In genomic region chr9:112102155-112102851, GRCm38 (mm10) we compare ENCODE assay signal across 8 mouse cellular contexts.
A peak's percentile ranks its signal among the peaks of the same experiment; 100 is the strongest.
DNase-seq lines count a peak whose midpoint lies in the region; ATAC-seq and TF ChIP-seq lines count a peak whose summit lies in the region.

No protein-coding gene starts in this region.

- no peaks in the 10 kb centered on the region for H3K36me3 ChIP-seq in heart, postnatal 0 days (replicated peaks; ENCODE audit: control insufficient read depth, insufficient read depth, low read length)

- no peak overlapping the region for H3K4me2 ChIP-seq in heart, postnatal 0 days (ENCODE audit: low read depth, low read length)

- H3K27me3 ChIP-seq in heart, postnatal 0 days (ENCODE audit: control insufficient read depth, insufficient read depth, low read length) = no peaks in the 10 kb centered on the region

- H3K4me1 ChIP-seq in heart, postnatal 0 days (ENCODE audit: control insufficient read depth, insufficient read depth) = no peaks in the 10 kb centered on the region

- H3K9me3 ChIP-seq in heart, postnatal 0 days (replicated peaks; ENCODE audit: control insufficient read depth, low read length) = no peaks in the 10 kb centered on the region

- DNase-seq in embryo, embryonic 10 days (ENCODE audit: low spot score) = peak; percentile 25
- no peak for DNase-seq in embryo, embryonic 9.5 days (ENCODE audit: extremely low spot score)
- DNase-seq in cerebellum, adult 11-12 months = peak; percentile 85
- peak; percentile 20 for DNase-seq in heart, postnatal 0 days (ENCODE audit: low spot score)
- peak; percentile 81 to 92 for DNase-seq in left cerebral cortex, adult 9 months (ENCODE audit: low spot score in 2 of 2)
- peak; percentile 90 for DNase-seq in right cerebral cortex, adult 18-20 months
- DNase-seq in thymus, postnatal 14 days = no peak
- no peak for DNase-seq in ovary, postnatal 14 days (ENCODE audit: low spot score)

- H3K9ac ChIP-seq in heart, postnatal 0 days (replicated peaks; ENCODE audit: low read depth, low read length) = no peak overlapping the region

- H3K27ac ChIP-seq in heart, postnatal 0 days (ENCODE audit: low read depth) = no peak overlapping the region

- WGBS in heart, postnatal 0 days = 44% methylated on average over 6 of the region's 6 CpGs

- TF ChIP-seq CTCF in heart, postnatal 0 days (IDR thresholded peaks at IDR 0.05; ENCODE audit: low read depth) = no peak

- no peak for TF ChIP-seq EP300 in heart, postnatal 0 days (IDR thresholded peaks at IDR 0.05; ENCODE audit: low read depth)

- no peak overlapping the region for H3K4me3 ChIP-seq in heart, postnatal 0 days (ENCODE audit: low read depth, low read length)

- no peak for ATAC-seq in heart, postnatal 0 days (ENCODE audit: insufficient read depth, low read depth)

Comparison
In these comparisons a context has a peak if more than half of its experiments do, and no peak if none do; other contexts are left out.
1. DNase-seq: peak in embryo, embryonic 10 days (single experiment), cerebellum, adult 11-12 months (single experiment), heart, postnatal 0 days (single experiment), left cerebral cortex, adult 9 months (2 of 2) and right cerebral cortex, adult 18-20 months (single experiment); none in embryo, embryonic 9.5 days (single experiment), thymus, postnatal 14 days (single experiment) and ovary, postnatal 14 days (single experiment).